Mouse (Mus musculus): ENCODE results near the gene Cdc42.

- TF ChIP-seq CTCF (IDR thresholded peaks at IDR 0.05; ENCODE audit: control insufficient read depth, insufficient read depth, low read length) (no peak), POLR2A (IDR thresholded peaks at IDR 0.05; ENCODE audit: borderline replicate concordance, control insufficient read depth, low read depth, low read length) (no peak)
These were observed 76.2 kb downstream of the Cdc42 start for GRCm38 (mm10) chr4:137281273-137281672.
